Mouse (Mus musculus) ES-E14 (cell line): ENCODE results near the gene Magi1.

ENCODE experiments used
- CHD2 ChIP-seq: IDR thresholded peaks from 2 replicates; pipeline ENCODE4 v1.6.1; 2014; ENCODE audit warnings: mild to moderate bottlenecking, low read depth, low read length, inconsistent platforms
- HCFC1 ChIP-seq: IDR thresholded peaks from 2 replicates; pipeline ENCODE4 v1.6.1; 2012; ENCODE audit warnings: low read length, inconsistent platforms, borderline replicate concordance; ENCODE audit not compliant: insufficient read depth
- MAFK ChIP-seq: IDR thresholded peaks from 2 replicates; pipeline ENCODE4 v1.6.1; 2014; ENCODE audit warnings: mild to moderate bottlenecking, low read depth, low read length, inconsistent platforms; ENCODE audit not compliant: insufficient read depth
- ZC3H11A ChIP-seq: IDR thresholded peaks from 2 replicates; pipeline ENCODE4 v1.6.1; 2012; ENCODE audit warnings: low read depth, mild to moderate bottlenecking, inconsistent platforms, low read length, borderline replicate concordance
- ZNF384 ChIP-seq: IDR thresholded peaks from 2 replicates; pipeline ENCODE4 v1.6.1; 2012; ENCODE audit warnings: low read depth, low read length, inconsistent platforms

DNA sequence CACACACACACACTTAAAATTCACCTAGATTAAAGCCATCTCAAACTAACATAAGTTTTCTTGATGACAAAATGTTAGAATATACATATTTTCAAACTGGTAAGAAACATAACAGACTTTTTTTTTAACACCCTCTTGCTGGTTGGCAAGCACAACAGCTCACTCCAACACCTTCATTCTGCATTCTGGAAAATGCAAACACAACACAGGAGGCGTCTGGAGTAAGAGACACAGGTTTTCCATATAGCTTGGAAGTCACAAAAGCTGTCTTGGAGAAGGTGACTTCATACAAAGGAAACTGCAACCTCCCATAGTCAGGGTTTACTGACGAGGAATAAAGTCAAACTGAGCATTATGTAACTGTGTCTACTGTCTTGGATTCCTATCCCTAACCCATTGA, 381.5 kb downstream of the Magi1 start:
- TF ChIP-seq HCFC1 (no peak), MAFK (no peak), ZC3H11A (no peak), ZNF384 (no peak), CHD2 (no peak)
